Mouse (Mus musculus) retina, postnatal 7 days (tissue): ENCODE data around the gene Tsg101.
"Not testable (repeated sequence)": the region's sequence is repeated elsewhere in the genome, so short reads cannot be mapped to it uniquely, and the experiment has no call there.

Source experiments
- DNase-seq: peaks from one replicate; pipeline ENCODE4 v3.0.0-alpha.2; 2012; ENCODE audit warnings: low read depth, low spot score

Gene Tsg101

DNA sequence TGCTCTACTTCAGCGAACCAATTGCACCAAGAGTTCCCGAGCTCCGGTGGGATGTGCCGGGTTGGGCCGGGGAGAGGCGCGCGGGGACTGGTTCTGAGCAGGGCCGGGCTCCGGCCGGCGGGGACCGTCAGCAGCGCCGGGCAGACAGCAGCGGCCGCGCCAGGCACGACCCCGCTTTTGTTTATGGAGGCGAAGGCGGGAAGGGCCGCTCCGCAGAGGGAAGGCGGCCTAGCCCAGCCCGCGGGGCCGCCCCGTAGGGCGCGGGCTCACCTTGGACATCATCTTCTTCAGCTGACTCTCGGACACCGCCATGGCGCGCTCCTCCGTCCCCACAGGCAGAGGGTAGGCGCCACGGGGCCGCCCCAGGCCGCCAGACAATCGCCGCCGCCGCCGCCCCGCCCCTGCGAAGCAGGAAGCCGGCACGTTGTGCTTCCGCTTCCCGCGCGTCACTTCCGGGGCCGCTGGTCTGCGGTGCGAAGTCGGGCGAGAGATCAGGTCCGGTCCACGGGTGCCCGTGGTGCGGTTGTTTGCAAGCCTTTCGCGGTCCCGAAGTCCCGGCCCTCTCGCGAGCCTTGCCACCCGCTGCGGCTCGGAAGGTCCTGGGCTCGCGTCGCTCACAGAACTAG lies at the start of gene Tsg101:
Gene Tsg101 (minus strand): TSS at position 419 of the 626 bp plus-strand sequence.
- peak; percentile 83 for DNase-seq

DNA sequence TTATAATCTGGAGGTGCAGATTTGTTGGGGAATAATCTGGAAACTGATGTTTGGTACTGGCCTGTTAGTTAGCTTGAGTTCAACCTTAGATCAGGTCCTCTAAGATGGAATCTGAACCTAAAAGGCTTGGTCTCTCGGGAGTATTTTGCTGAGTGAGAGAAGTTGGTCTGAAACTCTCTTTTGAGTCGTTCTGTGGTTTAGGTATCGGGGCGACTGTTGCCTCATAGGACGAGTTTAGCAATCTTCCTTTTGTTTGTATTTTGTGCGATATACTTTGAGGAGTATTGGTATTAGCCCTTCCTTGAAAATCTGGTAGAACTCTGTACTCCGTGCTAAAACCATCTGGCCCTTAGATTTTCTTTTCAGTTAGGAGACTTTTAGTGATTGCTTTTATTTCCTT lies 44.3 kb upstream of the Tsg101 start:
- no peak for DNase-seq

DNA sequence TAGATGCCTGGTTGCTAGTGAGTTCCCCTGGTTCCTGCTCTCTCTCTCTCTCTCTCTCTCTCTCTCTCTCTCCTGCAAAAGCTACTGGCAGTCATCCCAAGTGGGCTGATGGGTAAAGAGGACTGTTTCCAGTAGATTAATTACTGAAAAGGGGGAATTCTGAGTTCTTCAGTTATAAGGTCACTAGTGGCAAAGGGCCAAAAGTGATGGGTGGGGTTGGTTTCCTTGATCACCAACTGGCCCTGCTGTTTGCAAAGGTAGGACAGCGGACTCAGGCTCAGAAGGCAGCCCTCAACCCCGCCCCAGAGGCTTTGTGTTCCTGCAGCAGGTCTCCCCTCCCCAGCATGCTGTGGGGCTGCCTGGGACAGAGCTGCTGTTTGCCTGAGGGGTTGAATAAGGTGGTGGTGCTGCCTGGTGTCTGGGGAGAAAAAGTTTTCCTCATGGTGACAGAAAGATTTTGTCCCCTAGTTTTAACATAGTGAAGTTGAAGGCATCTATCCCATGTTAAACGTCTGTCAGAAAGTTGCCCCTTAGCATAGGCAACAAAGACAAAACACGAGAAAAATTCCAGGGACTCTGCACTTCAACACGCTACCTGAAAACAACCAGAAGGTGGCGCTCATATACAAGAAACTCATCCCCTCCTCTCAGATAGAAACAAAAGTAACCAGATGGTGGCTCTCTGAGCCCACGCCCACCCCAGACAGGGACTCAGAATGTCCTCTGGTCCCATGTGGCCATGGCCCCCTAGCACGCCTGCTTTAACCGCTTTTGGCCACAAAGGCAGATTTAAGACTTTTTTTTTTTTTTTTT lies 43.2 kb upstream of the Tsg101 start:
- peak; percentile 73 for DNase-seq

- DNase-seq = no peak
These were observed 42.4 kb upstream of the Tsg101 start for GRCm38 (mm10) chr7:46962132-46962531.

GRCm38 (mm10) chr7:46960991-46961390 lies 41.2 kb upstream of the Tsg101 start:
- DNase-seq = no peak

GRCm38 (mm10) chr7:46958853-46959252 lies 39.1 kb upstream of the Tsg101 start:
- DNase-seq = no peak

DNA sequence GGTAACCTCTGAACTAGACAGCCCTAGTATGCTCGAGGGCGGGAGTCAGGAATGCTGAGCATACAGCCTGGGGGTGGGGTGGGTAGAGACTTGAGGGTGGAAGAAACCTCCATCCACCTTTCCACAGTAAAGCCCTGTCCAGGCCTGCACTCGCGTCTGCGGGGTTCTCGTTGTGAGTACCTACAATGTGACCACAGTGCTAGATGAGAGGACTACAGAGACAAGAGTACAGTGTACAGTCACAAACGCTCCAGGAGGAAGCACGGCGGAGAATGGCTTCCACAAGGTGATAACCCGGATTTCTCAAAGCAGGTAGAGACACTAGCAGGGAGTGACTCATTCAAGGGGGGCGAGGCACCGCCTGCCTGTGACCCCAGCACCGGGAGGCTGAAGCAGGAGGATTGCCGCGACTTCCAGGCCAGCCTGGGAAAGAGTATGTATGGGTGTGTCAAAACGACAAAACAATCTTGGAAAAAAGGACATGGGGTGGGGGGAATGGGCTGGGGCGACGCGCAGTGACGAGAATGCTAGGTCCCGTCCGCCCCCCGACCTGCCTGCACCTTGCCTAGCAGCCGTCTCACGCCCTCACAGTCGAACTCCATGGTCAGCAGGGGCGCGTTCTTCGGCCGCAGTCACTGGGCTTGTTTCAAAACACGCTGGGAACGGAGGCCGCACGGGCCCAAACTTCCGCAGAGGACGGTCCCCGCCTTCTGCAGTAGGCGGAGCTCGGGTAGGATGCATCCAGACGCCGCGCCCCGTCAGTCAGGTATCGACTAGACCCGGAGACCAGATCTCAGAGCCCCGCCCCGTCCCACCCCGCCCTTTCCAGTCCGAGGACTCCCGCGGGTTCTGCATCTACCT lies 38.3 kb upstream of the Tsg101 start, which contains the start of gene Uevld:
Gene Uevld (minus strand): TSS at position 697 of the 861 bp plus-strand sequence.
- peak; percentile 82 for DNase-seq

GRCm38 (mm10) chr7:46935847-46936246 lies 16.1 kb upstream of the Tsg101 start:
- DNase-seq = no peak

- DNase-seq = no peak
These were observed 15.0 kb upstream of the Tsg101 start for GRCm38 (mm10) chr7:46934788-46935187.

DNA sequence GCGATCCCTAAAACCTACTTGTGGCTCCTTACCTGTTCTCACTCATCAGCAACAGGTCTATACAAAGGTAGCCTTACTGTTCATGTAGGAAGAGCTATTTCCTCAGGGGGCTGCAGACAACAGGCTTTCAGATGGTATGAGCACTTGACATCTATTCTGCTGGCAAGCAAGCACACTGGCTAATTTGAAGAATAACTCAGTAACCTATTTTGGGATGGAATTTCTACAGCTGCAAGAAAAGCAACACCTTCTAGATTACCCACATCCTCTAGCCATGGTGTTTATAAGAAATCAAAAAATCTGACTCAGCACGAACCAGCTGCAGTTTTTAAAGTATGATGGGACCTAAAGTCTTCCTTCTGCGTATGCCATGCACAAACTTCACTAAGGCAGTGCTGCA lies 11.6 kb upstream of the Tsg101 start:
- no peak for DNase-seq

GRCm38 (mm10) chr7:46928291-46928690 lies 8.5 kb upstream of the Tsg101 start:
- no peak for DNase-seq

DNA sequence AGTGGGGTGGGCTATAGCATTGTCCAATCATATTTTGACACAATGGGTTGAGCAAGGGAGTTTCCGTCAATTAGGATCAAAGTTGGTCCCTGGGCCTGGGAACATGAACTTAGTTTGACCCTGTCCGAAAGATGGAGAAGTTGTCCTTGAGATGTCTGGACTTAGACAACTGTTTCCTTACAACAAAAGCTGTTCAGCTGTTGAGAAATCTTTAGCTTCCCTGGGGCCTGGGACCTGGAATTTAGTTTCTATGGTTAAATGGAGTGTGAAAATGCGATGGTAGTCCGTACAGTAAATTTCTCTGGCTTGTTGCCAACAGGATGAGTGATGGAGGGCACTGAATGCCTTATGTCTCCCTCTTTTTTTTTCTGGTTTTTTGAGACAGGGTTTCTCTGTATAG lies 2.3 kb upstream of the Tsg101 start:
- no peak for DNase-seq

- no peak for DNase-seq
These were observed 944 bp downstream of the Tsg101 start for GRCm38 (mm10) chr7:46918678-46919371.

DNA sequence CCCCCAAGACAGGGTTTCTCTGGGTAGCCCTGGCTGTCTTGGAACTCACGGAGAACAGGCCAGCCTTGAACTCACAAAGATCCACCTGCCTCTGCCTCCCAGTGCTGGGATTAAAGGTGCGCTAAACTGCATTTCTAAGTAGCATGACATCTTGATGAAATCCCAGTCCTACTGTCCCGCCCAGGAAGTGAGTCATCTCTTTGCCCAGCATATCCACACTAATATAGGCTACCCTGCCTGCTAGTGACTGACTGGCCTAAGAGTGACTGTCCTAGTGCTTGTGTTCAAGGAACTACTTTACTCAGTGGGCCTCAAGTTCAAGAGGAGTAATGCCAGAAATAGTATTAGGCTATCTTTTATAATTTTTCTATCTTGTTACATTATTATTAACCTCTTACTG lies 3.4 kb downstream of the Tsg101 start:
- no peak for DNase-seq

DNA sequence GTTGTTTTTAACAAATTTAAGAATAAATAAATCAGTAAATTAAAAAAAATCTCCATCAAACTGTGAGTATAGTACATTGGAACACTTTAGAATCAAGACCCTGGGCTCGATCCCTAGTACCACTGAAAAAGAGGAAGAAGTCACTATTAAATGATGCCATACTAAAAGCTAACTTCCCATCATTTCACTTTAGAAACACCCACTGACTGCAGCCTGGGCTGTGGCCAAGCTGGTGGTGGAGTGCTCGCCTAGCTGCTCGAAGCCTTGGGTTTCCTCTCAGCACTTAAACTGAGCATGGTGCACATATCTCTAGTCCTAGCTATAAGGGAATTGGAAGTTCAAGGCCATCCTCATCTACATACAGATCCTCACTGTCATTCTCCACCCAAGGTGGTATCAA lies 8.5 kb downstream of the Tsg101 start:
- DNase-seq = no peak

DNA sequence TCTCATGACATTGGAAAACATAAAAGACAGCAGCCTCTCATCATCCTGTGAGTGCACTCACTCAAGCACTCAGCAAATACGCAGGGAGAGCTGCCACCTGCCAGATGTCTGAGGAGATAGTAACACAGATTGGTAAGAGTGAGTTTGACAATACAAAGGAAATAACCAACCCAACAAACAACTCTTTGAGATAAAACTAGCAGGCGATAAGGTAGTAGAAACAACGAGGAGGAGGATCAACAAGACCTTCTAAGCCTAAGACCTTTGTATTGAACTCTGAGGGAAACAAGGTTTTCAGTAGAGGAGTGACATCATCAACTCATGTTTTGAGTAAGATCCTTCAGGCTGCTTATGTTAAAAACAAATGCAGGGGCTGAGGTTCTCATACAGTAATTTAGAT lies 20.4 kb downstream of the Tsg101 start:
- DNase-seq = no peak

DNA sequence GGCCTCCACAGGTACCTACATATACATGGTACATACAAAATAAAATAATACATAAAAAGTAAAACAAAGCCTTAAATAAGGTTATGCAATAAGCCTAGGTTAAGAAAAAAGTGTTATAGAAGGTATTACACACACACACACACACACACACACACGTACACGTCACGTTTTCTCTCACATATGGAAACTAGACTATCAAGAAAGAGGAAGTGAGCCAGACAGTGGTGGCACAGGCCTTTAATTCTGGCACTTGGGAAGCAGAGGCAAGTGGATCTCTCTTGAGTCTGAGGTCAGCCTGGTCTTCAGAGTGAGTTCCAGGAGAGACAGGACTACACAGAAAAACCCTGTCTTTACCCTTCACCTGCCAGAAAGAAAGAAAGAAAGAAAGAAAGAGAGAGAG lies 24.3 kb downstream of the Tsg101 start:
- DNase-seq = no peak

GRCm38 (mm10) chr7:46883304-46883703 lies 36.5 kb downstream of the Tsg101 start:
- DNase-seq = no peak

DNA sequence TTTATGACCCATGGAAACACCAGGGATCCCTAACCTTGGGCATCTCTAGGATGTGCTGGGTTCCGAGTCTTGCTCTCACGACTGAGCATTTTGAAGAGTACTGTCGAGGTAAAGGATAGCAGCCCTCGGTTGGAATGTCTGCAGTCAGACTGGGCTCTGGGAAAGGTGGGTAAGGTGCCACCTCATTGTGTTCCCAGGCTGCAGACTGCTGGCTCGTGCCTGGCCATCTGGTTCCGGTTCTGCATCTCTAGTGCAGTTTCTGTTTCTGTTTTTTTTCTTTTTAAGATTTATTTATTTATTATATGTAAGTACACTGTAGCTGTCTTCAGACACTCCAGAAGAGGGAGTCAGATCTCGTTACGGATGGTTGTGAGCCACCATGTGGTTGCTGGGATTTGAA lies 37.8 kb downstream of the Tsg101 start:
- not testable (repeated sequence) for DNase-seq

DNA sequence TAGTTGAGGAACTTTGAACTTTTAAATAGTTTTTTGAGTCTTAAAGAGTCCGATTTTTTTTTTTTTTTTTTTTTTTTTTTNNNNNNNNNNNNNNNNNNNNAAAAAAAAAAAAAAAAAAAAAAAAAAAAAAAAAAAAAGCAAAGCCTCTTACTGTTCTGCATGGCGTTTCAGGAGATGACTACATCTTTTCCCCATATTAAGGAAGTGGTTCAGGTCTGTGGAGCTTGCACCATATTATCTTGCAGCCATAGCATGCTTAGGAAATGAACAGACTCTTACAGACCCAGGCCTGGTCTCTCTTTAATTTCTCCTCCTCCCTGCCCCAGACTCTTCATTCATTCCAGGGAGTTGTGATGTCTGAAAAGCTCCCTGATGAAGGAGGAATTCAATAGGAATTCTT lies 38.8 kb downstream of the Tsg101 start:
- no peak for DNase-seq

DNA sequence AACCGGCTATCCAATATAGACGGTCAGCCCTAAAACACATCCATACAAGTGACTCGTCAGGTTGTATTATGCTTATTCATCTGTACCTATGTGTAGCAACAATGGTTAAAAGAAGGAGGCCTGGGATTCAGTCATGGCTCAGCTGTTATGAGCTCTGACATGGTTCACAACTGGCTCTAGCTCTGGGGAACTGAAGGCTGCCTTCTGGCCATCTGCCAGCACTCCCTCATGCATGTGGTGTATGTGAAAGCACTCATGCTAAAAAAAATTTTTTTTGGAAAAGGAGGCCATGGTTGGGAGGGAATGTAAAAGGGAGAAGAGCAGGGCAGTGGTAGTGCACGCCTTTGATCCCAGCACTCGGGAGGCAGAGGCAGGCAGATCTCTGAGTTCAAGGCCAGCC lies 39.9 kb downstream of the Tsg101 start:
- no peak for DNase-seq

GRCm38 (mm10) chr7:46877255-46877654 lies 42.5 kb downstream of the Tsg101 start:
- no peak for DNase-seq
